Mouse (Mus musculus) CH12.LX (cell line): ENCODE measurements at regions not wholly inside any gene's neighbourhood (a gene's known extent, or its start where the extent isn't known, plus 50 kb on each side); places are given as distances from the start of the nearest gene placed in this dataset.

Experiments used
- CTCF ChIP-seq, 2 experiments: IDR thresholded peaks in 1 of 2; conservative IDR thresholded peaks in 1 of 2; 2 replicates each; pipeline ENCODE4 v1.5.1; 2011 to 2012; ENCODE audit warnings: low read depth in 2 of 2, low read length in 2 of 2, improper control_type of control experiment in 1 of 2, inconsistent platforms in 1 of 2, mild to moderate bottlenecking in 1 of 2, moderate library complexity in 1 of 2
- GABPA ChIP-seq: IDR thresholded peaks from 2 replicates; pipeline ENCODE4 v1.6.1; 2012; ENCODE audit warnings: low read depth, low read length, improper control_type of control experiment, inconsistent platforms; ENCODE audit not compliant: insufficient replicate concordance
- MAFK ChIP-seq: IDR thresholded peaks from 2 replicates; pipeline ENCODE4 v1.6.1; 2011; ENCODE audit warnings: low read length, improper control_type of control experiment; ENCODE audit not compliant: insufficient replicate concordance
- POLR2A ChIP-seq: IDR thresholded peaks from 2 replicates; pipeline ENCODE4 v1.6.1; 2011; ENCODE audit warnings: low read depth, mild to moderate bottlenecking, improper control_type of control experiment, low read length
- RAD21 ChIP-seq: IDR thresholded peaks from 2 replicates; pipeline ENCODE4 v1.6.1; 2011; ENCODE audit warnings: low read depth, mild to moderate bottlenecking, low read length, improper control_type of control experiment, moderate library complexity
- ZC3H11A ChIP-seq: IDR thresholded peaks from 2 replicates; pipeline ENCODE4 v1.6.1; 2012; ENCODE audit warnings: low read depth, mild to moderate bottlenecking, inconsistent platforms, low read length, improper control_type of control experiment

DNA sequence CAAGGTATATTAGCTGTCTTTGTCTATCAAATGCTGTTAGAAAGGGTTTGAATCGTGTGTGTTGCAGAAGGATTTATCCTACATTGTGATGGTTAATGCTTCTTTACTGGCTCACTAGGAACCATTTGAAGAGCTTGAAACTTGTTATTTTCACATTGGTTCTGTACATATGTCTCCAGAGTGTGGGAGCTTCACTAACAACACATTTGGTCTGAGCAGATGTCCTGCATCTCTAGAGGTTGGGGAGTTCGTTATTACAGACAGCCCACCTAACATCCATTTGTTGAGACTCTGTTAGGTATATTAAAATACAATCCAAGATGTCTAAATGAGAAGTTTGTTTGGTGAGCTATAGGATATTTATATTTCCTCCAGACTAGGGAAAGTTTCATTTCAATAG, 244.0 kb upstream of the Dph6 start:
- TF ChIP-seq CTCF (conservative IDR thresholded peaks at IDR 0.05 in 1 of 2, IDR thresholded peaks at IDR 0.05 in 1 of 2; ENCODE audit: low read depth in 2 of 2, low read length in 2 of 2) (no peak), MAFK (no peak), GABPA (no peak), POLR2A (no peak), ZC3H11A (no peak), RAD21 (no peak)
